Mouse (Mus musculus) stomach, postnatal 0 days (tissue): ENCODE measurements around the gene Gpr108.

Experiments used
- CTCF ChIP-seq: IDR thresholded peaks from 2 replicates; pipeline ENCODE4 v1.5.1; 2016; ENCODE audit warnings: antibody characterized with exemption, low read depth, mild to moderate bottlenecking, moderate library complexity
- EP300 ChIP-seq: optimal IDR thresholded peaks from 2 replicates; pipeline ENCODE3; 2016; ENCODE audit warnings: antibody characterized with exemption

- no peak for TF ChIP-seq CTCF
- no peak for TF ChIP-seq EP300
Observed at GRCm38 (mm10) chr17:57260351-57260750, 12.1 kb upstream of the Gpr108 start.
